Mouse (Mus musculus) intestine, postnatal 0 days (tissue): ENCODE measurements around the gene Anp32a. TPM values are rescaled to one million over a fixed set of nuclear protein-coding genes. Genes with fewer than 3 reads are reported as not detected.
A peak's percentile ranks its signal among the peaks of the same experiment; 100 is the strongest.

Experiments
- ATAC-seq: fragments of 200-750 bp; cut with Nextera tagmentation; 2 replicates; pipeline ENCODE4 v1.8.0; 2017; ENCODE audit warnings: mild to moderate bottlenecking, moderate TSS enrichment, moderate library complexity
- H3K27ac ChIP-seq: fragments of 300-500 bp; sonication (generic); 2 replicates; pipeline ENCODE4 v1.5.1; 2014; ENCODE audit warnings: mild to moderate bottlenecking, low read depth, low read length, moderate library complexity
- H3K27me3 ChIP-seq: fragments of 300-500 bp; sonication (generic); replicated peaks from 2 replicates; pipeline ENCODE4 v1.6.1; 2014; ENCODE audit warnings: low read length, mixed read lengths; ENCODE audit not compliant: control insufficient read depth, insufficient read depth
- H3K36me3 ChIP-seq: fragments of 300-500 bp; sonication (generic); 2 replicates; pipeline ENCODE4 v1.6.1; 2014; ENCODE audit warnings: mild to moderate bottlenecking, moderate library complexity; ENCODE audit not compliant: control insufficient read depth, insufficient read depth
- H3K4me1 ChIP-seq: fragments of 300-500 bp; sonication (generic); replicated peaks from 2 replicates; pipeline ENCODE4 v1.6.1; 2014; ENCODE audit warnings: antibody characterized with exemption, low read length, mixed read lengths; ENCODE audit not compliant: control insufficient read depth, insufficient read depth
- H3K4me2 ChIP-seq: fragments of 300-500 bp; sonication (generic); replicated peaks from 2 replicates; pipeline ENCODE4 v1.6.1; 2014; ENCODE audit warnings: low read depth, mild to moderate bottlenecking, moderate library complexity
- H3K4me3 ChIP-seq: fragments of 300-500 bp; sonication (generic); 2 replicates; pipeline ENCODE4 v1.5.1; 2014; ENCODE audit warnings: low read depth, low read length
- H3K9ac ChIP-seq: fragments of 300-500 bp; sonication (generic); 2 replicates; pipeline ENCODE4 v1.6.1; 2014; ENCODE audit warnings: mild to moderate bottlenecking, low read depth, low read length
- H3K9me3 ChIP-seq: fragments of 300-500 bp; sonication (generic); 2 replicates; pipeline ENCODE4 v1.6.1; 2016; ENCODE audit warnings: mixed run types; ENCODE audit not compliant: control insufficient read depth
- CTCF ChIP-seq: sonication (generic); IDR thresholded peaks from 2 replicates; pipeline ENCODE4 v1.5.1; 2016; ENCODE audit warnings: low read depth, mild to moderate bottlenecking, control low read depth, antibody characterized with exemption, moderate library complexity
- WGBS: fragments of 180-500 bp; shearing (Covaris S2); extraction: QIAGEN DNeasy Blood & Tissue Kit; methylation state at CpG from one replicate; pipeline ENCODE4 v1.1.7; 2014; 5-methylcytosine and 5-hydroxymethylcytosine counted together
- polyA plus RNA-seq: library from polyadenylated mRNA; unstranded; fragments of >200 nt; fragmentation: Nextera tagmentation; extraction: Ambion mirVana; gene quantifications from 2 replicates; pipeline ENCODE4 v1.2.1, GENCODE M21; 2015

The Anp32a gene
- polyA plus RNA-seq, 1 experiment from 2014 or later, result 57.4 TPM

- H3K27me3 ChIP-seq, result no peaks in the 10 kb centered on the region
- H3K9ac ChIP-seq, result no peak overlapping the region
- H3K9me3 ChIP-seq, result 0 out of 2 replicates have a peak, but pooled peaks cover under 1% of the 10 kb centered on the region
- no peak overlapping the region for H3K27ac ChIP-seq
- no peaks in the 10 kb centered on the region for H3K36me3 ChIP-seq
- ATAC-seq, result no peak
- no peak overlapping the region for H3K4me3 ChIP-seq
- TF ChIP-seq CTCF, result peak; percentile 31
- H3K4me1 ChIP-seq, result no peaks in the 10 kb centered on the region
- WGBS, result 72% methylated on average over 3 of the region's 3 CpGs
- H3K4me2 ChIP-seq, result no peak overlapping the region
Observed at GRCm38 (mm10) chr9:62325965-62326364, 15.1 kb upstream of the Anp32a start.

GRCm38 (mm10) chr9:62334298-62334825, 6.7 kb upstream of the Anp32a start:
- WGBS, result 91% methylated on average over 9 of the region's 9 CpGs
- no peak for ATAC-seq

GRCm38 (mm10) chr9:62335396-62335795, 5.7 kb upstream of the Anp32a start:
- Histone ChIP-seq H3K36me3 (no peaks in the 10 kb centered on the region), H3K27me3 (no peaks in the 10 kb centered on the region), H3K4me2 (no peak overlapping the region), H3K27ac (no peak overlapping the region), H3K4me1 (no peaks in the 10 kb centered on the region), H3K9ac (no peak overlapping the region), H3K4me3 (no peak overlapping the region), H3K9me3 (no peaks in the 10 kb centered on the region)
- WGBS, result 44% methylated on average over 12 of the region's 12 CpGs
- ATAC-seq, result no peak
- TF ChIP-seq CTCF, result no peak

More at GRCm38 (mm10) chr9:62334298-62334825, 6.7 kb upstream of the Anp32a start:
- Histone ChIP-seq H3K9me3 (no peaks in the 10 kb centered on the region), H3K27me3 (no peaks in the 10 kb centered on the region), H3K27ac (no peak overlapping the region), H3K36me3 (no peaks in the 10 kb centered on the region), H3K4me3 (no peak overlapping the region), H3K9ac (no peak overlapping the region), H3K4me1 (no peaks in the 10 kb centered on the region), H3K4me2 (no peak overlapping the region)
- peak; percentile 46 for TF ChIP-seq CTCF

DNA sequence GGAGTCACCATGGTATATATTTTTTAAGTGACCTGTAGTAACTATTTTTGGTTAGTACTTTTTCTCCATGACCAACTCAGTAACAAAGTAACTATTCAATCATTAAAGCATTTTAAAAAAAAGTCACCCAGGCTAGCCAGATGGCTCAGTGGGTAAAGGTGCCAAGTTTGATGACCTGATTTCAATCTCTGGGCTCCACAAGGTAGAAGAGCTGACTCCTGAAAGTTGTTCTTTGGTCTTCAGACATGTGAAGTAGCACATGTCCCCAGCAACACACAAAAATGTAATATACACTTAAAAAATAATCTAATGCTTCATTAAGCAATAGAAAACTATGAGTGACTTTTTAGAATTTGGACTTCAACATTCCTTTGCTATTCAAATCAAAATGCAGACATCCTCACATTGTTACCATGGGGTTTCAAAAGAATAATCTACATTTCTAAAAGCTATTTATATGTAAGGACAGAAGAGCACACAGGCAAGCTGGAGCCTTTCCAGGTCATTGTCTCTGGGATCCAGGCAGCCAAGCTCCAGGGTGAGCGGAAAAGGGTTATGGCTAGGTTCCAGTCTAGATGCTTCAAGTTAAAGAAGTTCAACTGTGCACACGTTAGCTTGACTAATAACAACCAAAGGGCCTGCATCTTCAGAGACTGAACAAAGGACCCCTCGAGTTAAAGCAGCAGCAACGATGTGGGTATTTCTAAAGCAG, 3.0 kb upstream of the Anp32a start:
- Histone ChIP-seq H3K9me3 (no peaks in the 10 kb centered on the region), H3K27me3 (no peaks in the 10 kb centered on the region), H3K4me2 (no peak overlapping the region), H3K9ac (no peak overlapping the region), H3K36me3 (no peaks in the 10 kb centered on the region), H3K4me1 (no peaks in the 10 kb centered on the region), H3K27ac (no peak overlapping the region), H3K4me3 (no peak overlapping the region)
- no peak for ATAC-seq
- 57% methylated on average over 4 of the region's 4 CpGs for WGBS
- no peak for TF ChIP-seq CTCF

GRCm38 (mm10) chr9:62338636-62339191, 2.4 kb upstream of the Anp32a start:
- no peak for ATAC-seq
- Histone ChIP-seq H3K4me1 (no peaks in the 10 kb centered on the region), H3K4me2 (no peak overlapping the region), H3K9me3 (no peaks in the 10 kb centered on the region), H3K9ac (no peak overlapping the region), H3K36me3 (no peaks in the 10 kb centered on the region), H3K4me3 (no peak overlapping the region), H3K27ac (no peak overlapping the region), H3K27me3 (no peaks in the 10 kb centered on the region)
- whole genome bisulfite sequencing, result 83% methylated on average over 9 of the region's 9 CpGs
- TF ChIP-seq CTCF, result no peak

- no peaks in the 10 kb centered on the region for H3K9me3 ChIP-seq
- ATAC-seq, result no peak
- H3K27ac ChIP-seq, result no peak overlapping the region
Observed at GRCm38 (mm10) chr9:62340301-62341122, 581 bp upstream of the Anp32a start.

More at GRCm38 (mm10) chr9:62340301-62341122, 581 bp upstream of the Anp32a start:
- peak overlapping the region; percentile 55 for H3K9ac ChIP-seq
- H3K27me3 ChIP-seq, result no peaks in the 10 kb centered on the region
- no peak for TF ChIP-seq CTCF
- peaks cover 5% of the 10 kb centered on the region; the same call in 1 of the 2 replicates for H3K4me1 ChIP-seq
- no peaks in the 10 kb centered on the region for H3K36me3 ChIP-seq
- WGBS, result 3% methylated on average over 44 of the region's 48 CpGs
- peak overlapping the region; percentile 56 for H3K4me3 ChIP-seq
- H3K4me2 ChIP-seq, result peak overlapping the region; percentile 92
